In genomic region chr13:46997355-46997754, GRCm38 (mm10) we compare ENCODE assay signal across 30 mouse cellular contexts.
"Had no signal": no experiment of that assay in that cellular context is flagged by ENCODE, and none has a peak within 500 bp of the region (broad histone marks: within the 10 kb centered on the region; RNA-seq: fewer than 3 reads in every experiment).

No protein-coding gene starts in this region.

- DNase-seq: gastrocnemius, adult 2 months; gastrocnemius, postnatal 10 days; gastrocnemius, postnatal 25 days; heart, adult 11 months; heart, adult 2 months; heart, postnatal 14 days; heart, postnatal 4 days; kidney, adult 18-20 months; kidney, adult 9 months; kidney, postnatal 14 days; kidney, postnatal 36 days; layer of hippocampus, adult 9-11 months; layer of hippocampus, postnatal 36 days; left cerebral cortex, postnatal 4 days had no signal

- H3K9ac ChIP-seq: heart, embryonic 13.5 days; heart, embryonic 15.5 days; hindbrain, embryonic 12.5 days; hindbrain, embryonic 14.5 days; intestine, embryonic 15.5 days; kidney, embryonic 15.5 days; limb, embryonic 13.5 days; limb, embryonic 15.5 days; liver, embryonic 12.5 days; liver, embryonic 14.5 days had no signal

- H3K4me1 ChIP-seq: hindbrain, embryonic 12.5 days; intestine, embryonic 15.5 days; limb, embryonic 13.5 days; liver, embryonic 12.5 days had no signal

- ATAC-seq: hindbrain, embryonic 16.5 days; inflammation-experienced regulatory T-cells, adult 6 months; intestine, embryonic 15.5 days; intestine, postnatal 0 days; liver, embryonic 12.5 days had no signal

- H3K4me3 ChIP-seq: gastrocnemius, adult 2 months; heart, adult 2 months; heart, embryonic 13.5 days; heart, embryonic 15.5 days; hindbrain, embryonic 10.5 days; hindbrain, embryonic 12.5 days; intestine, embryonic 15.5 days; kidney, embryonic 15.5 days; limb, embryonic 13.5 days; limb, embryonic 15.5 days; liver, embryonic 12.5 days had no signal

- H3K36me3 ChIP-seq: heart, embryonic 13.5 days; heart, embryonic 15.5 days; hindbrain, embryonic 10.5 days; hindbrain, embryonic 12.5 days; intestine, embryonic 15.5 days; kidney, embryonic 15.5 days; limb, embryonic 13.5 days; limb, embryonic 15.5 days; liver, embryonic 12.5 days had no signal

- H3K9me3 ChIP-seq: heart, embryonic 13.5 days; heart, embryonic 15.5 days; hindbrain, embryonic 10.5 days; hindbrain, embryonic 12.5 days; intestine, embryonic 15.5 days; kidney, embryonic 15.5 days; limb, embryonic 13.5 days; limb, embryonic 15.5 days; liver, embryonic 12.5 days had no signal

- H3K4me2 ChIP-seq: heart, embryonic 11.5 days; heart, embryonic 13.5 days; heart, embryonic 15.5 days; hindbrain, embryonic 12.5 days; hindbrain, embryonic 14.5 days; intestine, embryonic 15.5 days; kidney, embryonic 15.5 days; limb, embryonic 13.5 days; limb, embryonic 15.5 days; liver, embryonic 12.5 days had no signal

- H3K27ac ChIP-seq: gastrocnemius, adult 2 months; heart, adult 2 months; heart, embryonic 13.5 days; heart, embryonic 15.5 days; hindbrain, embryonic 10.5 days; hindbrain, embryonic 12.5 days; hindbrain, embryonic 14.5 days; intestine, embryonic 15.5 days; kidney, embryonic 15.5 days; kidney, postnatal 0 days; limb, embryonic 13.5 days; limb, embryonic 15.5 days; liver, embryonic 12.5 days; liver, embryonic 14.5 days had no signal

- H3K27me3 ChIP-seq: heart, embryonic 13.5 days; heart, embryonic 15.5 days; hindbrain, embryonic 12.5 days; intestine, embryonic 15.5 days; kidney, embryonic 15.5 days; limb, embryonic 13.5 days; limb, embryonic 15.5 days; liver, embryonic 12.5 days had no signal
